Mouse (Mus musculus): ENCODE measurements around the gene Insyn1. TPM values are rescaled to one million over a fixed set of nuclear protein-coding genes. Genes with fewer than 3 reads are reported as not detected.
A peak's percentile ranks its signal among the peaks of the same experiment; 100 is the strongest.

Gene Insyn1
- polyA plus RNA-seq, 1 experiment: 40.5 TPM

- Histone ChIP-seq H3K79me2 (ENCODE audit: control insufficient read depth, insufficient read depth) (no peaks in the 10 kb centered on the region), H3K36me3 (ENCODE audit: control insufficient read depth, insufficient read depth) (peaks cover 27% of the 10 kb centered on the region), H3K4me2 (ENCODE audit: low read depth) (no peak overlapping the region), H3K4me3 (no peak overlapping the region), H3K27me3 (ENCODE audit: control insufficient read depth, insufficient read depth, insufficient read length) (no peaks in the 10 kb centered on the region), H3ac (ENCODE audit: control insufficient read depth, insufficient read length) (no peak overlapping the region)
- peak; percentile 61 for TF ChIP-seq TCF12 (IDR thresholded peaks at IDR 0.05; ENCODE audit: insufficient read depth, poor library complexity, severe bottlenecking)
- peak; percentile 62 for TF ChIP-seq USF1 (IDR thresholded peaks at IDR 0.05; ENCODE audit: low read depth)
- no peak for TF ChIP-seq TCF3 (IDR thresholded peaks at IDR 0.05; ENCODE audit: insufficient read length, low read depth)
- no peak for TF ChIP-seq MAX (IDR thresholded peaks at IDR 0.05; ENCODE audit: low read depth)
- TF ChIP-seq MYOD1 (IDR thresholded peaks at IDR 0.05; ENCODE audit: control insufficient read depth in 1 of 3, insufficient read length in 2 of 3, low read depth in 2 of 3): peak; percentile 62 to 95 (median 84)
- TF ChIP-seq MYOG (IDR thresholded peaks at IDR 0.05; ENCODE audit: control insufficient read depth in 1 of 3, insufficient read depth in 1 of 3, insufficient read length in 2 of 3, low read depth in 2 of 3): peak in 2 of 3 experiments; percentile 20 to 67
These were observed 39.4 kb downstream of the Insyn1 start for GRCm38 (mm10) chr9:58527841-58528240.

- Histone ChIP-seq H3K4me3 (no peak overlapping the region), H3K79me2 (ENCODE audit: control insufficient read depth, insufficient read depth) (no peaks in the 10 kb centered on the region), H3K27me3 (ENCODE audit: control insufficient read depth, insufficient read depth, insufficient read length) (no peaks in the 10 kb centered on the region), H3K4me2 (ENCODE audit: low read depth) (no peak overlapping the region), H3K36me3 (ENCODE audit: control insufficient read depth, insufficient read depth) (peaks cover 21% of the 10 kb centered on the region), H3ac (ENCODE audit: control insufficient read depth, insufficient read length) (no peak overlapping the region)
- TF ChIP-seq MYOG (IDR thresholded peaks at IDR 0.05; ENCODE audit: control insufficient read depth in 1 of 3, insufficient read depth in 1 of 3, insufficient read length in 2 of 3, low read depth in 2 of 3) (no peak), REST (IDR thresholded peaks at IDR 0.05; ENCODE audit: insufficient read depth, insufficient read length) (no peak), SRF (IDR thresholded peaks at IDR 0.05; ENCODE audit: control insufficient read depth, insufficient read length, low read depth) (no peak), POLR2AphosphoS2 (IDR thresholded peaks at IDR 0.05; ENCODE audit: insufficient read length, low read depth) (no peak), TCF12 (IDR thresholded peaks at IDR 0.05; ENCODE audit: insufficient read depth, poor library complexity, severe bottlenecking) (no peak), MYOD1 (IDR thresholded peaks at IDR 0.05; ENCODE audit: control insufficient read depth in 1 of 3, insufficient read length in 2 of 3, low read depth in 2 of 3) (no peak), USF1 (IDR thresholded peaks at IDR 0.05; ENCODE audit: low read depth) (no peak), POLR2A (IDR thresholded peaks at IDR 0.05; ENCODE audit: insufficient read length, low read depth) (no peak), TCF3 (IDR thresholded peaks at IDR 0.05; ENCODE audit: insufficient read length, low read depth) (no peak), E2F4 (IDR thresholded peaks at IDR 0.05; ENCODE audit: insufficient read depth) (no peak), MAX (IDR thresholded peaks at IDR 0.05; ENCODE audit: low read depth) (no peak)
These were observed 42.0 kb downstream of the Insyn1 start for GRCm38 (mm10) chr9:58530407-58530806.

DNA sequence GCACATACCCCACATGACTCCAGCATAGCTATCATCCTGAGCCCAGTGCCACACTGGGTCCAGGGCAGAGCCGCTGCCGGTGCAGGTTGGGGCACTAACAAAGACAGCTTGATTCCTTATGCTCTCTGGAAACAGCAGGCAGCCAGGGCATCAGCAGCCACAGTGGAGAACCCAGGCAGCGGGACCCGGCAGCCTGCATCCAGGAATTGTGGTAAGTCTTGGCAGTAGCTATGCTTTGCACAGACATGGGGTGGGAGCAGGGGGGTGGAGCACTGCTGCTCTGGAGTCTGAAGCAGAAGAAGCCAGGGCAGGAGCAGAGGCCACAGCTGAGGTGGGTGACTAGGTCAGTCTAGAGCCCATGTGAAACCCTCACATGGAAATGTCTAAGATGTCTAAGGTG, 43.8 kb downstream of the Insyn1 start:
- no peaks in the 10 kb centered on the region for H3K27me3 ChIP-seq (ENCODE audit: control insufficient read depth, insufficient read depth, insufficient read length)
- H3K79me2 ChIP-seq (ENCODE audit: control insufficient read depth, insufficient read depth): no peaks in the 10 kb centered on the region
- TF ChIP-seq REST (IDR thresholded peaks at IDR 0.05; ENCODE audit: insufficient read depth, insufficient read length): no peak
- no peak for TF ChIP-seq MYOG (IDR thresholded peaks at IDR 0.05; ENCODE audit: control insufficient read depth in 1 of 3, insufficient read depth in 1 of 3, insufficient read length in 2 of 3, low read depth in 2 of 3)
- TF ChIP-seq MAX (IDR thresholded peaks at IDR 0.05; ENCODE audit: low read depth): no peak
- no peak for TF ChIP-seq POLR2AphosphoS2 (IDR thresholded peaks at IDR 0.05; ENCODE audit: insufficient read length, low read depth)
- TF ChIP-seq E2F4 (IDR thresholded peaks at IDR 0.05; ENCODE audit: insufficient read depth): no peak
- no peak for TF ChIP-seq CEBPB (IDR thresholded peaks at IDR 0.05; ENCODE audit: insufficient read depth, poor library complexity, severe bottlenecking)
- no peak for TF ChIP-seq POLR2A (IDR thresholded peaks at IDR 0.05; ENCODE audit: insufficient read length, low read depth)
- TF ChIP-seq SRF (IDR thresholded peaks at IDR 0.05; ENCODE audit: control insufficient read depth, insufficient read length, low read depth): no peak
- no peak for TF ChIP-seq TCF12 (IDR thresholded peaks at IDR 0.05; ENCODE audit: insufficient read depth, poor library complexity, severe bottlenecking)
- TF ChIP-seq TCF3 (IDR thresholded peaks at IDR 0.05; ENCODE audit: insufficient read length, low read depth): no peak
- no peak for TF ChIP-seq MYOD1 (IDR thresholded peaks at IDR 0.05; ENCODE audit: control insufficient read depth in 1 of 3, insufficient read length in 2 of 3, low read depth in 2 of 3)
- no peak for TF ChIP-seq USF1 (IDR thresholded peaks at IDR 0.05; ENCODE audit: low read depth)
- H3K4me2 ChIP-seq (ENCODE audit: low read depth): no peak overlapping the region
- no peak overlapping the region for H3ac ChIP-seq (ENCODE audit: control insufficient read depth, insufficient read length)
- H3K4me3 ChIP-seq: no peak overlapping the region
- H3K36me3 ChIP-seq (ENCODE audit: control insufficient read depth, insufficient read depth): peaks cover 18% of the 10 kb centered on the region

- Histone ChIP-seq H3K4me3 (no peak overlapping the region), H3K79me2 (ENCODE audit: control insufficient read depth, insufficient read depth) (no peaks in the 10 kb centered on the region), H3K36me3 (ENCODE audit: control insufficient read depth, insufficient read depth) (peaks cover 20% of the 10 kb centered on the region), H3K4me2 (ENCODE audit: low read depth) (no peak overlapping the region), H3K27me3 (ENCODE audit: control insufficient read depth, insufficient read depth, insufficient read length) (no peaks in the 10 kb centered on the region), H3ac (ENCODE audit: control insufficient read depth, insufficient read length) (no peak overlapping the region)
- TF ChIP-seq REST (IDR thresholded peaks at IDR 0.05; ENCODE audit: insufficient read depth, insufficient read length): no peak
- TF ChIP-seq CEBPB (IDR thresholded peaks at IDR 0.05; ENCODE audit: insufficient read depth, poor library complexity, severe bottlenecking): no peak
- TF ChIP-seq USF1 (IDR thresholded peaks at IDR 0.05; ENCODE audit: low read depth): no peak
- no peak for TF ChIP-seq SRF (IDR thresholded peaks at IDR 0.05; ENCODE audit: control insufficient read depth, insufficient read length, low read depth)
- TF ChIP-seq MYOD1 (IDR thresholded peaks at IDR 0.05; ENCODE audit: control insufficient read depth in 1 of 3, insufficient read length in 2 of 3, low read depth in 2 of 3): no peak
- no peak for TF ChIP-seq TCF3 (IDR thresholded peaks at IDR 0.05; ENCODE audit: insufficient read length, low read depth)
- TF ChIP-seq TCF12 (IDR thresholded peaks at IDR 0.05; ENCODE audit: insufficient read depth, poor library complexity, severe bottlenecking): no peak
- no peak for TF ChIP-seq POLR2A (IDR thresholded peaks at IDR 0.05; ENCODE audit: insufficient read length, low read depth)
- TF ChIP-seq POLR2AphosphoS2 (IDR thresholded peaks at IDR 0.05; ENCODE audit: insufficient read length, low read depth): no peak
- no peak for TF ChIP-seq MAX (IDR thresholded peaks at IDR 0.05; ENCODE audit: low read depth)
- TF ChIP-seq E2F4 (IDR thresholded peaks at IDR 0.05; ENCODE audit: insufficient read depth): no peak
- no peak for TF ChIP-seq MYOG (IDR thresholded peaks at IDR 0.05; ENCODE audit: control insufficient read depth in 1 of 3, insufficient read depth in 1 of 3, insufficient read length in 2 of 3, low read depth in 2 of 3)
These were observed 44.9 kb downstream of the Insyn1 start for GRCm38 (mm10) chr9:58533322-58533721.

All from myocyte (in vitro differentiated cells).